Mouse (Mus musculus) midbrain, embryonic 13.5 days (tissue): ENCODE measurements around the gene Birc5. TPM values are rescaled to one million over a fixed set of nuclear protein-coding genes. Genes with fewer than 3 reads are reported as not detected.

ENCODE experiments used
- ATAC-seq: fragments of 200-750 bp; cut with Nextera tagmentation; 2 replicates; pipeline ENCODE4 v1.8.0; 2017; ENCODE audit warnings: mild to moderate bottlenecking, moderate TSS enrichment, moderate library complexity
- H3K27ac ChIP-seq: fragments of 300-500 bp; sonication (generic); 2 replicates; pipeline ENCODE4 v1.5.1; 2015; ENCODE audit warnings: inconsistent platforms, mild to moderate bottlenecking, moderate library complexity
- H3K27me3 ChIP-seq: fragments of 300-500 bp; sonication (generic); 2 replicates; pipeline ENCODE4 v1.6.1; 2015; ENCODE audit warnings: mild to moderate bottlenecking, inconsistent platforms
- H3K36me3 ChIP-seq: fragments of 300-500 bp; sonication (generic); 2 replicates; pipeline ENCODE4 v1.6.1; 2015; ENCODE audit warnings: mild to moderate bottlenecking, inconsistent platforms
- H3K4me1 ChIP-seq: fragments of 300-500 bp; sonication (generic); replicated peaks from 2 replicates; pipeline ENCODE4 v1.6.1; 2015; ENCODE audit warnings: inconsistent platforms
- H3K4me2 ChIP-seq: fragments of 300-500 bp; sonication (generic); replicated peaks from 2 replicates; pipeline ENCODE4 v1.6.1; 2015; ENCODE audit warnings: moderate library complexity, mild to moderate bottlenecking, inconsistent platforms
- H3K4me3 ChIP-seq: fragments of 300-500 bp; sonication (generic); replicated peaks from 2 replicates; pipeline ENCODE4 v1.5.1; 2015; ENCODE audit warnings: mild to moderate bottlenecking, inconsistent platforms
- H3K9ac ChIP-seq: fragments of 300-500 bp; sonication (generic); replicated peaks from 2 replicates; pipeline ENCODE4 v1.6.1; 2015; ENCODE audit warnings: mild to moderate bottlenecking, inconsistent platforms
- H3K9me3 ChIP-seq: fragments of 300-500 bp; sonication (generic); 2 replicates; pipeline ENCODE4 v1.6.1; 2016; ENCODE audit warnings: mild to moderate bottlenecking, inconsistent platforms
- WGBS: fragments of 180-500 bp; shearing (Covaris S2); methylation state at CpG from one replicate; pipeline ENCODE4 v1.1.7; 2015; 5-methylcytosine and 5-hydroxymethylcytosine counted together
- polyA plus RNA-seq: library from polyadenylated mRNA; unstranded; fragments of >200 nt; fragmentation: Nextera tagmentation; extraction: Ambion mirVana; gene quantifications from 2 replicates; pipeline ENCODE4 v1.2.1, GENCODE M21; 2015

Birc5 gene
- polyA plus RNA-seq, 1 experiment from 2014 or later: 99.1 TPM

DNA sequence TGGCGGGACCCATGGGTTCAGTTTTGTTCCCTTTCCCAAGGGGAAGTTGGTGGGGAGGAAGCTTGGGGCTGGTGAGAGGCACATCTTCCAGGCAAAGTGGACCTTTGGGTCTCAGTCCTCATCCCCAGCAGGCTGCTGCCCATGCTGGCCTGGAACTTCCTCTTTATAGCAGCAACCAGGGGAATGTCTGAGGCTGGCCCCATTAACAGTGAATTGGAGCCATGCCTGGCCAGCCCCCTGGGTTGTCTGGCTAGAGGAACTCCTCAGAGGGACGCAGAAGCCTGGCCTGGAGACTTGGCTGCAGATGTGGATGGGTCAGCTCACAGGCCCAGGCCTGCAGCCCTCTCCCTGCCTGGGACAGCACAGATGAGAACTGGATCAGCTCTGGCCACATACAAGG, 15.8 kb downstream of the Birc5 start:
- H3K9me3 ChIP-seq: no peaks in the 10 kb centered on the region
- H3K27ac ChIP-seq: no peak overlapping the region
- no peak overlapping the region for H3K9ac ChIP-seq
- 78% methylated on average over 2 of the region's 2 CpGs for WGBS
- no peak overlapping the region for H3K4me2 ChIP-seq
- H3K27me3 ChIP-seq: peaks cover 41% of the 10 kb centered on the region
- H3K4me1 ChIP-seq: peaks cover 47% of the 10 kb centered on the region
- no peaks in the 10 kb centered on the region for H3K36me3 ChIP-seq
- no peak for ATAC-seq
- no peak overlapping the region for H3K4me3 ChIP-seq

DNA sequence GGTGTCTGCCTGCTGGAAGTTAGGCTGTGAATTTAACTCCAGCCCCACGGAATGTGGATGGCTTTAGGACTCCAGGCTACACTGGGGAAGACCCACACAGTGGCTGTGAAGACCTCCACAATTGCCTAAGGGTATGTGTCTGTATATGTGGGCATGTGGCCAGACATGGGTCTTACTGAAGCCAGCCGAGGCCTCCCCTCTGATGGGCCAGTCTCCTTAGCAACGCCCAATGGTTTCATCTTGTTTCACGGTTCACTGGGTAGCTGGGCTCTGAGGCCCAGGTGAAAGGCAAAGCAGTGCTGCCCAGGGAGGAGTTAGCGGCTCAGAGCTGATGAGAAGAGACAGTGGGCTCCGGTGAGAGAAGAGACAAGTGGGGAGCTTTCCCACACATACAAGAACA, 16.9 kb downstream of the Birc5 start:
- Histone ChIP-seq H3K4me2 (0 out of 2 replicates have a peak overlapping the region, but pooled peaks have one; percentile 6), H3K4me3 (no peak overlapping the region), H3K27ac (peak overlapping the region; percentile 67), H3K4me1 (peaks cover 45% of the 10 kb centered on the region), H3K36me3 (no peaks in the 10 kb centered on the region), H3K9me3 (no peaks in the 10 kb centered on the region), H3K27me3 (peaks cover 29% of the 10 kb centered on the region), H3K9ac (peak overlapping the region; percentile 34)
- peak; percentile 43 for ATAC-seq
- 11% methylated on average over 6 of the region's 6 CpGs for WGBS

DNA sequence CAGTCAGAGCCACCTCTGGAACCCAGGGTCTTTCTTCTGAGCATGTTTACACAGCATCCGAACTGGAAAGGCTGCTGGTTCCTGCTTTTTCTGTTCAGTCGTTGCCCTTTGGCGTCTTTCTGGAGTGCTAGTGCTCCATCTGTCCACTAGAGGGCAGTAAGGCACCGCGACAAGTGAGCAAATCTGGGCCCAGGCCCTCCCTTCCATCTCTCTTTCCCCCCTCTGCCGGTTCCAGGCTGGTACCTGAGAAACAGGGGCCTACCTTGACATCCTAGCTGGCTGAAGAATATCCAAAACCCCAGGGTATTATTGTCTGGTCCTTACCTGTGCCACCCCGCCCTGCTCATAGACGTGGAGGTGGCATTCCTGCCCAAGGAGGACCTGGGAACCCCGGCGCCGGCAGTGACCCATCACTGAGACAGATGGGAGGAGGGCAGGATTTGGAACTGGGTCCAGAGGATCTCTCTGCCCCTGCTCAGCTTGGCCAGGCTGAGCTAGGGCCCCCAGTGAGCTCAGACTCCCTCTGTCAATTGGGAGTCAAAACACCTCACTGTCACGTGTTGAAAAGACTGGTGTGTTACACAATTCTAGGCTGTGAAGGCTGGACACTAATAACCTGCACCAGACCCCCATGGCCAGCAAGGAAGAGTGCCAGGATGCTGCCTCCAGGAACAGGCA, 21.8 kb downstream of the Birc5 start:
- Histone ChIP-seq H3K27ac (no peak overlapping the region), H3K9ac (no peak overlapping the region; the same call in 1 of the 2 replicates), H3K36me3 (no peaks in the 10 kb centered on the region), H3K9me3 (no peaks in the 10 kb centered on the region), H3K4me1 (peaks cover 42% of the 10 kb centered on the region), H3K27me3 (peaks cover 10% of the 10 kb centered on the region; the same call in 1 of the 2 replicates), H3K4me2 (no peak overlapping the region), H3K4me3 (no peak overlapping the region)
- peak; percentile 15; the same call in 1 of the 2 replicates for ATAC-seq
- WGBS: 36% methylated on average over 12 of the region's 12 CpGs

DNA sequence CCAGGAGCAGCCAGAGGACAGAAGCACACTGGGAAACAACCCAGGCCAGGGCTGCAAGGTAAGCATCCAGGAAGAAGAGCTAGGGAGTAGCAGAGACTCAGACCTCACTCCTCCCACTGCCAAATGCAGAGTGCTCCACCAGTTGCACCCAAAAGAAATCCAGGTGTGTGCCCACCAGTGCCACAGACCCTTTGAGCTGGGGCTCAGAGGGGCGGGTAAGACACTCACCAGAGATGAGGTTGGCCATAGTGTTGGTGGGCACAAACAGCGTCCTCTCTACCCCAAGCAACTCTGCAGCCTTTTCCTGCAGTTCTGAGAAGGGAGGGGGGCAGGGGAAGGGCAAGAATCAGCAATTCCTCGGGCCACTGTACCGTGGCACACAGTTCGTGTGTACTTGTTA, 22.3 kb downstream of the Birc5 start:
- H3K4me2 ChIP-seq: no peak overlapping the region
- no peak overlapping the region; the same call in 1 of the 2 replicates for H3K9ac ChIP-seq
- H3K4me1 ChIP-seq: peaks cover 38% of the 10 kb centered on the region
- H3K36me3 ChIP-seq: no peaks in the 10 kb centered on the region
- H3K27me3 ChIP-seq: peaks cover 10% of the 10 kb centered on the region; the same call in 1 of the 2 replicates
- no peak for ATAC-seq
- no peak overlapping the region for H3K4me3 ChIP-seq
- H3K9me3 ChIP-seq: no peaks in the 10 kb centered on the region
- WGBS: 71% methylated on average over 5 of the region's 5 CpGs
- no peak overlapping the region for H3K27ac ChIP-seq

DNA sequence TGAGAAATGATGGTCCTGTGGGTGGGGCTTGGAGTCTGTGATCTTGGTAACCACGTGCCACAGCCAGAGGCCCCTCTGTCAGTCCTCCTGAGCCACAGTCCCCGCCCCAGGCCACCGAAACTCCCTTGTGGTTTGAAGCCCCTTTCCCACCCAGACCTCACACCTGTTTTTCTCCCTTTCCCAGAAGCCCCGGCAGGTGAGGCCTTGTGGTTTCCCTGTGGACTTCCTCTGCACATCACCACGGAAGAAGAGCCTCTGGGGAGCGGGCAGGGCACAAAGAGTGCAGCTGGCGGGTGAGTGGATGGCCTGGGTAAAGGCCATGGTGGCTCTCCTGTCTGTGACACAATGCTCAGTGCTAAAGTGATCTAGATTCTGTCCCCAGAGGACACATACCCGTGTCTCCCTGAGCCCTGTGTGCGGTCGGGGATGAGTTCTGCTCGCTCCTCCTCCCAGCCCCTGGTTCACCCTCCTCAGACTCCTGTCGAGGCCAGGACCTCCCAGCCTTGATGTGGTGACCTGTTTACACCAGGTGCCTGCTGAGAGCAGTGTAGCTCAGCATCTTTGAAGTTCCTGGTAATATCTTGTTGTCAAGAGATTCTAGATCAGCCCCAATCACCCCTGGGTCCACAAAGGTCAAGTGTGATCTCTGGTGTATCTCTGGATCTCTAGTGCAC, 23.0 kb downstream of the Birc5 start:
- peak overlapping the region; percentile 91; the same call in 1 of the 2 replicates for H3K4me2 ChIP-seq
- 68% methylated on average over 12 of the region's 12 CpGs for WGBS
- H3K9ac ChIP-seq: no peak overlapping the region
- 0 out of 2 replicates have a peak overlapping the region, but pooled peaks have one; percentile 72 for H3K4me3 ChIP-seq
- H3K27ac ChIP-seq: no peak overlapping the region
- H3K4me1 ChIP-seq: peaks cover 32% of the 10 kb centered on the region
- ATAC-seq: no peak
- H3K9me3 ChIP-seq: no peaks in the 10 kb centered on the region
- no peaks in the 10 kb centered on the region for H3K36me3 ChIP-seq
- peaks cover 10% of the 10 kb centered on the region; the same call in 1 of the 2 replicates for H3K27me3 ChIP-seq

DNA sequence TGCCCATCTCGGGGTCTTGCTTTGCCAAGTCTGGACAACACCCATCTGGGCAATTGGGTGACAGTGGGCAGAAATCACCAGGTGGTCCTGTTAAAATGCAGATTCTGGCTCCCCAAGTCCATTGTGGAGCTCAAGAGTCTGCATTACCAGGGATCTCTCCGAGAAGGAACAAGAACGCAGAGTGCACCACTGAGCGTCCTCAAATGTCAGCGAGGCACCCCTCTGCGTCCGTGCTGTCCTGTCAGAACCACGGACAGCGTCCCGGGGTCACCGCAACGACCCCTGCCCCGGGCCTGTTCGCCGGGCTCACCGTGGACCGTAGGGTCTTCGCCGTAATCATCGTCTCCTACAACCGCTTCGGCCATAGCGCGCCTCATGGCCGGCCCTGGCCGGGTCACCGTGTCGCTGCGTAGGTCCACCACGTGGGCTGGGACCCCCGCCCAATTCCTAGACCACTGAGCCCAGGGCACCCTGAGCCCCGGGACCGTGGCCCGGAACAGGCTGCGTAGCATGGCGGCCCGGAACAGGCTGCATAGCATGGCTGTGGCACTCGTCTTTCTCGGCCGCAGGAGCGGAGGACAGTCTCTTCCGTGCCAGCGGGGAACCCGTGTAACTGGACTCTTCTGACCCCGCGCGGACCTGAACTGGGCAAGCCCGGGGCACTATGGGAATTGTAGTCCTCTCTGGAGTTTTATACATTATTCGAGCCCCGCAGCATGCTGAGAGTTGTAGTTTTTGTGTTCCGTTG, 24.0 kb downstream of the Birc5 start, which contains the start of gene Tha1:
Gene Tha1 (minus strand): TSS at position 621 of the 748 bp plus-strand sequence.
- Histone ChIP-seq H3K4me1 (peaks cover 30% of the 10 kb centered on the region), H3K27ac (no peak within 1 kb of the TSS), H3K4me2 (peak within 1 kb of the TSS; percentile 91), H3K27me3 (peaks cover 10% of the 10 kb centered on the region; the same call in 1 of the 2 replicates), H3K9ac (peak within 1 kb of the TSS; percentile 82), H3K9me3 (no peaks in the 10 kb centered on the region), H3K36me3 (no peaks in the 10 kb centered on the region), H3K4me3 (peak within 1 kb of the TSS; percentile 72)
- peak; percentile 79 for ATAC-seq
- 2% methylated on average over 51 of the region's 51 CpGs for WGBS

DNA sequence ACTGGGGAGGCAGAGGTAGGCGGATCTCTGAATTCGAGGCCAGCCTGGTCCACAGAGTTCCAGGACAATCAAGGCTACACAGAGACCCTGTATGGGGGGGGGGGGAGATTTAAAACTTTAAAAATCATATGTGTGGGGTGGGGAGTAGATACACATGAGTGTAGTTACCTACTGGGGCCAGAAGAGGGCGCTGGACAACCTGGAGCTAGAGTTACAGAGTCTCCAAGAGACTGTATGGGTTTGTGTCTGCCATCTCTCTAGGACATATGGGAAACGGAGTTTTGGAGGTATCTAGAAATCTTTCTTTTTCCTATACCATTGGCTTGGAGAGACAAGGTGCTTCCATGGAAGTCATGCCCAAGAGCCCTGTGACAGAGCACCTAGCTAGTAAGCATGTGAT, 25.4 kb downstream of the Birc5 start:
- 50% methylated on average over 4 of the region's 4 CpGs for WGBS
- H3K9ac ChIP-seq: no peak overlapping the region
- H3K27ac ChIP-seq: no peak overlapping the region
- H3K27me3 ChIP-seq: peaks cover 10% of the 10 kb centered on the region; the same call in 1 of the 2 replicates
- H3K4me3 ChIP-seq: no peak overlapping the region
- peaks cover 44% of the 10 kb centered on the region for H3K4me1 ChIP-seq
- ATAC-seq: no peak
- H3K9me3 ChIP-seq: no peaks in the 10 kb centered on the region
- H3K4me2 ChIP-seq: no peak overlapping the region
- H3K36me3 ChIP-seq: no peaks in the 10 kb centered on the region

DNA sequence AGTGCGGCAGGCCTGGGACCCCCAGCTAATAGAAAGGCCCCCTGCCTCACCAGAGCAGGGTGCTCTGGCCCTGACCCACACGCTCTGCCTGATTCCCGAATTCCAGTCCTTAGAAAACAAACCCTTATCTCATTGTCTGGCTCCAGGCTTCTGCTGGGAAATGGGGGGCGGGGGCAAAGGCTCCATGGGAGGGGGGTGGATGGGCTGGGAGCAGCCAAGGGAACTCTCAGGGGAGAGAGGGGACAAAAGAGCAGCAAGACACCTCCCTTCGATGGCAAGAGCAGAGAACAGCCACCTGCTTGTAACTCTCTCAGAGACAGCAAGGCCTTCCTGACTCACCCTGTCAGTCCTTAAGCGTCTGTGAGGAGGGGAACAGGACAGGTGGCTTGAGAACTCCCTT, 26.6 kb downstream of the Birc5 start:
- no peak for ATAC-seq
- Histone ChIP-seq H3K9me3 (no peaks in the 10 kb centered on the region), H3K27me3 (peaks cover 10% of the 10 kb centered on the region; the same call in 1 of the 2 replicates), H3K4me2 (no peak overlapping the region), H3K9ac (no peak overlapping the region), H3K4me1 (peaks cover 42% of the 10 kb centered on the region), H3K27ac (no peak overlapping the region), H3K4me3 (no peak overlapping the region), H3K36me3 (no peaks in the 10 kb centered on the region)
- 18% methylated on average over 6 of the region's 6 CpGs for WGBS

DNA sequence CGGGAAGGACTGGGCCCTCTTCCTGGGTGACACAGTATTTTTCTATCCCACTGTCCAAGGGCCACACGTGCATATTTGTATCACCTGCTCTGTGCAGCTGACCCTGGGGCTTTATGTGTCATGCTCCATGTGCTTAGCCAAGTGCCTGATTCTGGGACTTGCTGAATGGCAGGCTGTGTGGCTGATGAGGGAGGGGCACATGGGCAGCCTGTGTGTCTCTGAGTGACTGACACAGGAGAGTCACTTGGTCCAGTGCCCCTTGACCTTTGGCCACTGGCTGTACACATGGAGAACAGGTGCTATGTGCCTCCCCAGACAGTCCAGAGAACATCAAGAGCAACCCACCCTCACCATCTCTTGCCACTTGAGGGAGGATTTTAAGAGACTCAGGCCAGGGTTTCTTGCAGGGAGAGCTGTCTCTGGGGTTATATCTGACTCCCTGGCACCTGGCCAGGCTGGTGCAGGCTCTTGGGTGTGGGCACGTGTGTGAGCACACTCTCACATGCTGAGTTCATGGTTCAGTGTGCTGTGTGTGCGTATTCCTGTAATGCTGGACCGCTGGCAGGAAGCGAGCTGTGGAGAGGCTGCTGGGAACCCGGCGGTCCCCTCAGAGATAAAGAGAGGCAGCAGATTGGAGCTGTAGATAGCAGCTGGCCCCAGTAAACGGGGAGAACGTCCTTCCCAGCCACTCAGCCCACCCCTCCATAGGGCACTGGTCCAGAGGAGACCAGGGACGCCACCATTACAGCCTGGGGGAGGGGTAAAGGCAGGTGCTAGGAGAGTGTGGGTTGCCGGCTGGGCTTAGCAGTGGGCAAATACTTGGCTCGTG, 29.1 kb downstream of the Birc5 start:
- H3K4me1 ChIP-seq: peaks cover 44% of the 10 kb centered on the region
- H3K4me2 ChIP-seq: peak overlapping the region; percentile 33
- no peak overlapping the region for H3K4me3 ChIP-seq
- H3K9ac ChIP-seq: peak overlapping the region; percentile 58
- H3K9me3 ChIP-seq: no peaks in the 10 kb centered on the region
- ATAC-seq: peak; percentile 75
- H3K36me3 ChIP-seq: no peaks in the 10 kb centered on the region
- 0 out of 2 replicates have a peak, but pooled peaks cover 3% of the 10 kb centered on the region for H3K27me3 ChIP-seq
- H3K27ac ChIP-seq: peak overlapping the region; percentile 65; the same call in 1 of the 2 replicates
- 35% methylated on average over 13 of the region's 13 CpGs for WGBS

DNA sequence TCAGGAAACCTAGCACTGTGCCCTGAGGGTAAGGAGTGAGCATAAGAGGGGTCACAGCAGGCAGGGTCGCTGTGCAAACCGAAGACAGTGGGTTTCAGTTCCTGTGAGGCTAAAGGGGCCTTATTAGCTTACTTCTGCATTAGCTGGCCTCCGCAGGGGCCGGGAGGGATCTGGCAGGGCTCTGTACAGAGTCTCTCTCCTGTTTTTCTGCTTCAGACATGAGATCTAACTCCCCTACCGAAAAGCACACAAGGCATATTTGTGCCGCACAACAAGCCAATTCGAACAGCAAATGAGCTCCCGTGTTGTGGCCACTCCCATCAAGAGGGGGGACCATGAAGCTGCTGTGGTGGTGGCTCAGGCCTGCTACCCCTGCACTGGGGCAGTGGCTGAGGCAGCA, 29.8 kb downstream of the Birc5 start:
- Histone ChIP-seq H3K4me2 (peak overlapping the region; percentile 33), H3K27ac (peak overlapping the region; percentile 65; the same call in 1 of the 2 replicates), H3K36me3 (no peaks in the 10 kb centered on the region), H3K27me3 (0 out of 2 replicates have a peak, but pooled peaks cover 3% of the 10 kb centered on the region), H3K9ac (peak overlapping the region; percentile 58), H3K4me1 (peaks cover 39% of the 10 kb centered on the region), H3K9me3 (no peaks in the 10 kb centered on the region), H3K4me3 (no peak overlapping the region)
- ATAC-seq: peak; percentile 15; the same call in 1 of the 2 replicates
- WGBS: 26% methylated on average over 8 of the region's 8 CpGs

DNA sequence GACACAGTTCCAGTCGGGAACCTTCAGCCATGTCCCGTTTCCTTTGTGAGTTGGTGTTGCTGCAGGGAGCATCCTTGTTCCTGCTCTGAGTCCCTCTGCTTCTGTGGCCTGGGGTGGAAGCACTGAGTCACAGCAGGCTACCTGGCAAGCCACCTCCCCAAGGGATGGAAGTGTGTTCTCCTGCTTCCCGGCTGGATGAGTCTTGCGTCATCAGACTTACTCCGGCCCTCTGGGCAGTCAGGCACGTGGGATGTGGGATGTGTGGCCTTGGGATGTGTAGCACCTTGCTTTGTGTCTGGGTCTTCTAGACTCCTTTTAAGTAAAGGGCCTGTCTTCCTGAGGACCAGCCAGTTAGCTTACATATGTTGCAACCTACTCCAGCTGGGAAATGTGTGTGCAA, 30.6 kb downstream of the Birc5 start:
- Histone ChIP-seq H3K9me3 (no peaks in the 10 kb centered on the region), H3K4me3 (no peak overlapping the region), H3K4me2 (no peak overlapping the region), H3K36me3 (no peaks in the 10 kb centered on the region), H3K27ac (no peak overlapping the region), H3K9ac (no peak overlapping the region), H3K27me3 (0 out of 2 replicates have a peak, but pooled peaks cover 3% of the 10 kb centered on the region), H3K4me1 (peaks cover 39% of the 10 kb centered on the region)
- whole genome bisulfite sequencing: 76% methylated on average over 6 of the region's 6 CpGs
- no peak for ATAC-seq
